Mouse (Mus musculus) T-cell, adult 2 months (primary cell): ENCODE measurements around the gene Cage1.

ENCODE experiments used
- DNase-seq: peaks from one replicate; pipeline ENCODE4 v3.0.0; 2022; ENCODE audit warnings: low spot score

The Cage1 gene

DNA sequence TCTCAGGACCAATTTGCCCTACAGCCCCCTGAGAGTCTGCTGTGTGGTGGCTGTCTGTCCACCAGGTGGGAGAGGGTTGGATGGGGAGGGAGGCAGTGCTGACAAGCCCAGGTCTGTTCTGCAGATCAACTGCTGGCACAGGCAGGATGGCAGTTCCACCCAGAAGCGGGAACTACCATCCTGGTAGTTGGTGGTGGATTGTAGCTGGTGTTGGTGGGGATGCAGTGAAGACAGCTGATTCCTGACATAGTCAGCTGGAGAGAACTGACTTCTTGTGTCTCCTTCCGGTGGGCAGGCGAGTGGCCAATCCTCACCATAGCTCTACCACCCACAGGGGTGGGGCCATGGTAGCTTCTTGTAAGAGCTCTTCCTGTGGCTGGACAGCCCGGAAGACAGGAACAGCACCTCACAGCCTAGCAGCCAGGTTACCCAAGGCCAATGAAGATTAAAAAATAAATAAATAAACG lies 26.4 kb downstream of the Cage1 start:
- DNase-seq: peak; percentile 45

DNA sequence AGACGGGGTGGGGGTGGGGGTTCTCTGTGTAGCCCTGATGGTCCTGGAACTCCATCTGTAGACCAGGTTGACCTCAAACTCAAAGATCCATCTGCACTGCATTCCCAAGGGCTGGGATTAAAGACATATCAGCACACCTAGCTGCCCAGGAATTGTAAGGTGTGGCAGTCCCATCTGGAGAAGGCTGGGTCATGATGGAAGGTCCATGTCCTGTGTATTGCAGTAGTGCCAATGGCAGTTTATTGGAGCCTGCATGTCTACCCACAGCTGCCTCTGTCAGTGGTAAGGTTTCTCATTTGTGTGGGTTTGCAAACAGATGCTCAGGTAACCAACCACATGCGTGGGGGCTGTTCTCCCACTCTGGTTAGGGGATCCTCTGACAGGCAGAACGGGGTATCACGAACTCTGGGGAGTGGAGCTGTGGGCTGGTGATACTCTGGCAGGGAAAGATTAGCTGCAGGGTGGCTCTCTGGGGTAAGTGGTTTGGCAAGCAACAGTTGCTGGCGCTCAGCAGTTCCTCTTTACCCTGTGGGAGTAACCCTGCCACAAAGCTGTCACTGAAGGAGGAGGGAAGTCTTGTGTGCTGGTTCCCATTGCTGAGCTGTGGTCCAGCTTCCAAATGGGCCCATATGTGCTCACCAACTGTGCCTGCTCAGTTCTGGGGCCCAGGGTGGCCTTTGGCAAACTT lies 27.0 kb downstream of the Cage1 start:
- DNase-seq: no peak

DNA sequence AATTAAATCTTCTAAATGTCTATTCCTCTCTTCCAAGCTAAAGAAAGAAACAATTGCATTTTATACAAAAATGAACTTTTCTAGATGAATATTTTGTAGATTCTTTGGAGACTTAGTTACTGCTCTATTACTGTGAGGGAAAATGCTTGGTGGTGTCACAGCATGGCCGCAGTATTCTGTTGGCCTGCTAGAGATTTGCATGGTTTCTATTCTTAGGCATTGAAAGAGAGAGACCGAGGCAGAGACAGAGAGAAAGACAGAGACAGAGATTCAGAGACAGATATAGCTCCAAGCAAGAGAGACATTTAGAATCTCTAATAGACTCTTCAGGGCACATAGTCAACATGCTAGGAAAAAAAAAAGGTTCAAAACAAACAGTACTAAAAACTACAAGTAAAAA lies 28.9 kb downstream of the Cage1 start:
- no peak for DNase-seq

DNA sequence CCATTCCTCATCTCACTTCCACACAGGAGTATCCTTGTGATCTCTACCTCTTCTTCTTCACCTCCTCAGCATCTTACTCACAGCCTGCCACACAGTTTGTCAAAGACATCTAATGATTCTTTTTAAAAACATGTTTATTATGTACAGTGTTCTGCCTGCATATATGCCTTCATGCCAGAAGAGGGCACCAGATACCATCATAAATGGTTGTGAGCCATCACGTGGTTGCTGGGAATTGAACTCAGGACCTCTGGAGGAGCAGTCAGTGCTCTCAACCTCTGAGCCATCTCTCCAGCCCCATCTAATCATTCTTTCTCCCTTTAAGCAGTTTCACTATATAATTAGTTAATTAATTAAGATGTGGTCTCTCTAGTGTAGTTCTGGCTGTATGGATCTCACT lies 34.4 kb downstream of the Cage1 start:
- DNase-seq: no peak

DNA sequence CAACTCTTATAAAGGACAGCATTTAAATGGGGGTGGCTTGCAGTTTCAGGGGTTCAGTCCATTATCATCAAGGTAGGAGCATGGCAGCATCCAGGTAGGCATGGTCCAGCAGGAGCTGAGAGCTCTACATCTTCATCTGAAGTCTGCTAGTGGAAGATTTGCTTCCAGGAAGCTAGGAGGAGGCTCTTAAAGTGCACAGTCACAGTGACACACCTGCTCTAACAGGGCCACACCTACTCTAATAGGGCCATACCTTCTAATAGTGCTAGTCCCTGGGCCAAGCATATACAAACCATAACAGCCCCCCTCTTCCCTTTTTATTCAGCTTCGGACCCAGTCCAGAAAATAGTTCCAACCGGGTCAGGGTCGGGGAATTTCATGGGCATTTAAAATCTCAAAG lies 37.2 kb downstream of the Cage1 start:
- DNase-seq: no peak

DNA sequence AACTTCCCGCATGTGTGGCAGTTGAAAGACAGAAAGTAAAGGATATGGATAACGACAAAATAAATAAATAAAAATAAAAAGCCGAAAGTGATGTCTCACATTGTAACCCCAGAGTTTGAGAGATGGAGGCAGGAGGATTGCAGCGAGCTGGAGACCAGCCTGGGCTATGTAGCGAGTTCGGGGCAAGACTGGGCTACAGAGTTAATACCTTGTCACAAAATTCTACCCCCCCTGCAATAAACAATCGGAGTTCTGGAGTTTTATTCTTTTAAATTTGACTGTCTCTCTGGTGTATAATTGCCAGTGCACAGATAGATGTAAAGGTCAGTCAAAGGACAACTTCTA lies 42.5 kb downstream of the Cage1 start:
- DNase-seq: no peak

DNA sequence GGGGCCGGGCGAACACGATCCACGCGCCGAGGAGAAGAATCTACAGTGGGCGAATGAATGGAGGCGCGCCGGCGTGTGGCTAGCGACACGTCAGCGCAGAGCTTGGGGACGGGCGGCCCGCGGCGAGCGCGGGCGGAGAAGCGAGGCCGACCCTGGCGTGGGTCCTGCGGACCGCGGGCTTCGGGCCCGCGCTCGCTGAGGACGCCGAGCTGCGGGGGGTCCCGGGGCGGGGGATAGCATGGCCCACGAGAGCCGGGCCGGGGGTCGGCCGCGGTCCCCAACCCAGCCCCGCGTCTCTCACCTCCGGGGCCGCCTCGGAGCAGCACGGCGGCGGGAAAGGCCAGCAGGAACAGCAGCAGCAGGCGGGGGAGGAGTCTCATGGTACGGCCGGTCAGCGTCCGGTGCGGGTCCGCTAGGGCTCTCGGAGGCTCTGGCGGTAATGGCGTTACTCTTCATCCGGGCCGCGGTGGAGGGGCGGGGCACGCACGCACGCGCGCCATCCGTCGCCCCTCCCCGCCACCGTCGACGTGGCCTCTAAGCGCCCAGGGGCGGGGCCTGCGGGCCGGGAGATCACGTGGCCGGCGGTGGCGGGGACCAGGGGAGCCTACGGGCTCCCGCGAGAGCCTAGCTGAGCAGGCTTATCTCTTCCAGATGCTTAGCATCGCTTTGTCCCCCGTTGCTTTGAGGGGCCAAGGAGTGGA lies 43.0 kb downstream of the Cage1 start, which contains the start of gene Ssr1:
Gene Ssr1, minus strand, starts transcription at position 514 of the 701 bp plus-strand sequence.
- peak; percentile 95 for DNase-seq

DNA sequence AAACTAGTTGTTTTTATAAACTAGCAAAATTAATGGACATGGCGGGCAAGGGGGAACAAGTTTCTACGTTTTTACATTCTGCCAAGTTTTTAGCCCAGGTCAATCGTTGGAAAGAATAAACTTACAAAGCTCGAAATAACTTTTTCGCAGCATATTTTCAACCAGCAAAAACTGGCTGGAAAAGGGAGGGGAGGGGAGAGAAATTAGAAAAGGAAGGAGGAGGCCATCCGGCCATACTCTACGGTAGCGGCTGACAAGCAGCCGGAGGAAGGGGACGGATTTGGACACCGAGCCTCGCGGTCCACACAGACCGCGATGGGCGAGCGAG lies 43.5 kb downstream of the Cage1 start:
- peak; percentile 13 for DNase-seq

DNA sequence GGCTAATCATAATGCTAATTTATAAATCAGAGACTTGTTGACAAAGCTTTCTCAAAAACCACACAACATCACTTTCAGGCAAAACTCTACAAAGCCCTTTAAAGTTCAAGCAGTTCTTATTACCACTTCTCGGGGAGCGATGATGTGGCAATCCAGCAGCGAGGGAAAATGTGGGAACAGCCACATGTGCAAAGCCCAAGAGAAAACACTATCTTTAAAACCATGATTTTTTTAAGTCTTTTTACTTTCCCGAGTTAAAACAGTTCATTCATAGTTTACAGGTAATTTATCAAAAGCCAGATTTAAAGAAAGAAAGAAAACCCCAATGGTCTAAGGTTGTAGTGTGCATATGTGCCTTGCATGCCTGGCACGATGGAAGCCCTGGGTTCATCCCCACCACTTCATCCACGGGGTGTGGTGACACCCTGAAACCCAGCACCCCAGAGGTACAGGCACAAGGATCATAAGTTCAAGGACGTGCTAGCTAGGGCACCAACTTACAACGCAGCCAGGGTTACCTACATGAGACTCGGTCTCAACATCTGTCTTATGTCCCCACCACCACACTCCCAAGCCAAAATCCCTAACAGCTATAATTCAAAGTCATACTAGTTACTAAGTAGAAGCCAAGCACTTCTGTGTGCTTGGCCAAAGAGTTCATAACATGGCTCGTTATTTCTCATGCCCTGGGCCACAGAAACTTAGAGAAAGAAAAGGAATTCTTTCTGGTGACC lies 44.1 kb downstream of the Cage1 start:
- DNase-seq: no peak

DNA sequence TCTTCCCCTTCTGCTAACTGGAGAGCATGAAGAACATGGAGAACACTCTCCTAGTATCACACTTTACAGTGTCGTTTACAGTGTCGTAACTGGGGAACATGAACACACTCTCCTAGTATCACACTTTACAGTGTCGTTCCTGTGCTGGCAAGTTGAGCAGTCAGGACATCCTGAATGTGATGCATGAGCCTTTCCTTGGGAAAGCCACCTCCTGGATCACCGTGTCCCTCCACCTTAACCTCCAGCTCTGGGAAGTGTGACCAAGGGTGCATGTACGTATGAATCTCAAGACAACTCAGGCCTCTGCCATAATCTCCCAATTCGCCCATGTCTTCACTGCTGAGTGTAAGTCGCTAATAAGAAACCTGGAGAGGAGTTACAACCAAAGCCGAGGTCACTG lies 47.2 kb downstream of the Cage1 start:
- no peak for DNase-seq

DNA sequence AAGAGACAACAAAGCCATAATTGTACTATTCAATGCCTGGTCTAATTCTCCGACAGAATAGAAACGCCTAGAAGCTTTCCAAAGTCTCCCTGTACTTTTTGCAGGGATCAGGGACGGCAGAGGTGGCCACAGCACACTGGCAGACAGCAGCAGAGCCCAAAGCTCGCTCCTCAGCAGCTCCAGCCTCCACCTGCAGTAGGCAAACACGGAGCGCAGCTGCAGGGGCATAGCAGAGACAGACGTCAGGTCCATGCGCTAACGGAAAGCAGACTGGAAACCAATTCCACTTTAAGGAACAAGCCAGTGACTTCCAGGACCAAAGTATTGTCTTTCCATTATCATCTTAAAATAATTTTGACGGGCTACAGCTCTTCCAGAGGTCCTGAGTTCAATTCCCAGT lies 50.7 kb downstream of the Cage1 start:
- no peak for DNase-seq

DNA sequence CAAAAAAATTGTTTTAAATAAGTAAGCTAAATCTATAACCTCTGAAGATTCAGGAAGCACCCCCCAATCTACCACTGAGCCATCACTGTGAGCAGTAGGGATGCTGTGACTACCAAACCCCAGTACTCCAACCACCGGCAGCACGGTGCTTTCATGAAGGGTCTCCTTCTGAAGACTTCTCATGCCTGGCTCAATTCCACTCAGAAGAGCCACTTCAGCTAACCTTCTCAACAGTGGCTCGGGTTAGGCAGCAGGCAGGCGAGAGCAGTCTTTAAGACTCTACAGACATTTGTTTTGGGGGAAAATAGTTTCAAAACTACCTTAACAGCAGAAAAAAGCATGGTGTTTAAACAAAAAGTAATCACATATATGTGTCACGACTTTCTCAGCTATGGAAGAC lies 55.8 kb downstream of the Cage1 start:
- DNase-seq: no peak

DNA sequence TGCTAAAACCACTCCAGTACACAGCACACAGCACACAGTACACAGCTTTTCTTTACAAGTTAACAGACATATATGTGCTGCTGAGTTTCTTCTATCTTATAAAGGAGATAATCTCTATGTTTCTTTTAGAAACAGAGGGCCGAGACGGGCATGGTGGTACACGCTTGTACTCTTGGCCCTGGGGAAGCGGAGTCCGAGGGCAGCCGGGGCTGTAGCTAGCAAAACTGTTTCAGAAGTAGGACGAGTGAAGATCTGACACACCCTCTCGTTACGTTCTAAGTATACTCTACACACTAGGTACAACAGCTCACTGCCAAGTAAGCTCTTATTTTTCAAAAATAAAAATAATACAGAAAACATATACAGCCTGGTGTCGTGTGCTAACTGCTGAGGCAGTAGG lies 56.5 kb downstream of the Cage1 start:
- DNase-seq: no peak

DNA sequence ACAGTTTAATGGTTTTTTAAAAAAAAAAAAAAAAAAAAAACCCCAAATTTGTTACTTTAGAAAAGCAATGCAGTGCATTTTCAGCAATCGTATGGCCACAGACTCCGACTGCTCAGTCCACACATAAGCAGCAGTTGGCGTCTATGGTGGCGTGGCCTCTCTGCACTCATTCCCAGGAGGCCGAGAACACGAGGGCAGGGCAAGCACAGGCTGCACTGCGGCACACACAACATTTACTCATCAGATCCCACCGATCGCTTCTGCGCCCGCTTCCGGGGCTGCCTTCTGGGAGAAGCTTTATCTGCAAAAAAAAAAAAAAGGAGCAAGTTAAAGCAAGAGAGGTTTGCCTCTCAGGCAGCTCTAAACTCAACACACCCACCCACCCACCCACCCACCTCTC lies 57.4 kb downstream of the Cage1 start:
- no peak for DNase-seq

DNA sequence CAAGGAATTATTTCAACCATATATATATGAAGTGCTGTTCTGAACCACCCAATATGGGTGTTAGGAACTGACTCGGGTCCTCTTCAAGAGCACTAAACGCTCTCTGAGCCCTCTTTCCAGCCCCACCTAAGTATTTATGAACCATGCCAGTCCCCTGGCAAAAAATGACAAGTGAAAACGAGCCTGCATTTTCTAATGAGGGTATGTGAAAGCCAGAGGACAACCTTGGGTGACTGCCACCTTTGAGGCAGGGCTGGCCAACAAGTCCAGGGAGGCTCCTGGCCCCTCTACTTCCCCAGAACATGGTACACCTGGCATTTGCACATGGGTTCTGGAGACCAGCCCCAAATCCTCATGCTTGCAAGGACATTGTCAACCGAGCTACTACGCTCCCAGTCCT lies 62.1 kb downstream of the Cage1 start:
- no peak for DNase-seq

DNA sequence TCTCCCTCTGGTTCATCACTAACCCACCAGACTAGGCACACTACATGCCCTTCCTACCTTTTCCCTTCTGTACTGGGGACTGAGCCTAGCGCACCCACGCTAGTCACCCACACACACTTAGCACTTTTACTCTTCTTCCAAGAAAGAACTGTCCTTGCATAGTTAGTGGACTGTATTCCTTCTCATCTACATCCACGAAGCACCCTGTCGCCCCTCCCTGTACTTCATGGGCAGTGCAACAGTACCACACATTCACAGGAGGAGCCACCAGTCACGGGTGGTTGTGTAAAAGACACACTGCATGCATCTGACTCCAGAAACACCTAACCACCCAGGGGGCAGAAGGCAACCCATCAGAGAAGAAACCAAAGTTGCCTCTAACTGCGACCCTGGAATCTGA lies 62.8 kb downstream of the Cage1 start:
- DNase-seq: no peak

DNA sequence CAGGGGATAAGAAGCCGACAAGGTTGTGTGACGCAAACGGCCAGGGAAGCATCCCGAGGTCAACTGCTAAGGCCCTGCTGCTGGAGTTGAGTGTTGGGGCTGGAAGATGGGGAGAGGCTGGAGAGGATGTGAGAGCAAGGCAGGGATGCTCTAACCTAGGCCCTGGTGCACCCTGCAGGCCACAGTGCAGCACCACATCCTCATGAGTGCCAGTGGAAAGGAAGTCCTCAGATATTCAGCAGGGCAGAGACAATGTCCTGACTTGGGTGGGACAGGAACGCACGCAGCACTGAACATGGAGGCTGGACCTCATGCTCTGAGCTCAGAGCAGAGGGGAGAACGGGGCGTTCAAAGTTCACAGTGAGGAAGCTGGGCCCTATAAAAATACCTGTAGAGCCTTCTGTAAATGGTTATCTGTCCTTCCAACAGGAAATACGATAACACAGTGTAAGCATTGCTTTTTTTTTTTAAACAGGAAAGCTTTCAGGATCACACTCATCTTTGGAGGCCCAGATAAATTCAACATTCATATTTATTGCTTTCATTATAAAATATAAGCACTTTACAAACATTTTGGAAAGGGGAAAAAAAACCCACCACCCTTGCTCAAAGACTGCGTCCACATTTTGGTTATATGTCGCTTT lies 65.9 kb downstream of the Cage1 start:
- no peak for DNase-seq

DNA sequence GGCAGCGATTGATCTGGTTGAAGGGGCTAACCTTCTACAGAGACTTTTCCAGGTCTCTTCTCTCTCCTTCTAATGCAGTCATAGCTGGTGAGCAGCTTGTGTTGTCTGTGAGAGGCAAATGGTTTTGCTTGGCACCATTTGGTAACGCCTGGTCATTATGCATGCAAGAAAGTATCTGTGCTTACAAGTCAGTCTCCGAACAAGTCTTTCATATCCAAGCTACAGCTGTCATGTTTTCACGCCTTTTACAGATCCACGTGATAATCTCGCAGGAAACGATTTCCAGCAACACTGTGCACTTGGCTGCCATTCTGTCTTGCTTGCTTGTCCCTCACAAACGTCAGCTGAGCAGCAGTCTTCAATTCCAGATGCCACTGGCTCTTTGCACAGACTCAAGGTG lies 66.9 kb downstream of the Cage1 start:
- no peak for DNase-seq

DNA sequence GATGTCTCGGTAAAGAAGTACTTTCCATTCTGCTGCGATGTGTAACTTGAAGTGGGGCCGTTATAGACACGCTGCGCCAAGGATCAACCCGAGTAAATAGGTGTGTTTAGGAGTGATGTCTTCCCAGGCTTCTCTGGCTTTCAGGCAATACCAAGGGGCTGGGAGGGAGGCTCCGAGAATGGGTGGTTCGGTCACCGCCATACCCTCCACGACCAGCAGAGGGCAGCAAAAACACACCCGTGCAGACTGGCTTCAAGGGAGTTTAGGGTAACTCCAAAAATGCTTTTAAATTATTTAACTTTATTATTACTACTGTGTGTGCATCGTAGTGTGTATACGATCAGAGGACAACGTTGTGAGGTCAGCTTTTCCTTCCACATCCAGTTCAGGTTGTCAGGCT lies 67.5 kb downstream of the Cage1 start:
- DNase-seq: peak; percentile 75

DNA sequence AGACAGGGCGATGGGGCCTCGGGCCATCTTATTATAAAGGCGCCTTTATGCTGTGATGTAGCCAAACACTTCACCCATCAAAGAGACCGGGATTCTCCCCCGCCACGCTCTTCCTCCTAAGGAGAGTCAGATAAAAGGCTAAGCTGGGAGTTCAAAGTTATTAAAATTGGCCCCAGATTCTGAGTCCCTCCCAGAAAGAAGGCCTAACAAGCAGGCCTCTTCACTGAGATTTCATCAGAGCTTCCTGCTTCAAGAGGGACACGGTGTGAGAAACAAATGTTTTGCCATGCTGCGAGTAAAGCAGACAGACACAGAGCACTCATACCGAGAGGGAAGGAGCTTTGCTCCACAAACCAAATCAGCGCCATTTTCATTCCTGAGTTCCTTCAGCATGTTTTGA lies 69.3 kb downstream of the Cage1 start:
- no peak for DNase-seq

DNA sequence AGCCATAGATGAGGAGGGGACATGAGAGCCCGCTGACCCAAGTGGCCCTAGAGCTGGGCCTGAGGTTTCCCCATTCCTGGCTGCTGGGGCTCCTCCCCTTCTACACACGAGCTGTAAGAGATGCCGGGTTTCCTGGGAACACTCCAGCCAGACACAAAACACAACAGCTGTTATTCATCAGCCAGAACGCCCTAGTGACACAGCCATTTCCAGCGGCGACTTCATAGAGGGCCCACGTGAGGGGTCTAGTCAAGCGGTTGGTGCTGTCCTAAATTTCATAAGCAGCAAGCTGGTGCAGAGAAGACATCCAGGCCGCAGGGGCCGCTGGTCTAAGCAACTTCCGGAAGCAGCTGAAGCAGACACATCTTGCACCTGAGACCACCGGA lies 69.8 kb downstream of the Cage1 start:
- DNase-seq: no peak

DNA sequence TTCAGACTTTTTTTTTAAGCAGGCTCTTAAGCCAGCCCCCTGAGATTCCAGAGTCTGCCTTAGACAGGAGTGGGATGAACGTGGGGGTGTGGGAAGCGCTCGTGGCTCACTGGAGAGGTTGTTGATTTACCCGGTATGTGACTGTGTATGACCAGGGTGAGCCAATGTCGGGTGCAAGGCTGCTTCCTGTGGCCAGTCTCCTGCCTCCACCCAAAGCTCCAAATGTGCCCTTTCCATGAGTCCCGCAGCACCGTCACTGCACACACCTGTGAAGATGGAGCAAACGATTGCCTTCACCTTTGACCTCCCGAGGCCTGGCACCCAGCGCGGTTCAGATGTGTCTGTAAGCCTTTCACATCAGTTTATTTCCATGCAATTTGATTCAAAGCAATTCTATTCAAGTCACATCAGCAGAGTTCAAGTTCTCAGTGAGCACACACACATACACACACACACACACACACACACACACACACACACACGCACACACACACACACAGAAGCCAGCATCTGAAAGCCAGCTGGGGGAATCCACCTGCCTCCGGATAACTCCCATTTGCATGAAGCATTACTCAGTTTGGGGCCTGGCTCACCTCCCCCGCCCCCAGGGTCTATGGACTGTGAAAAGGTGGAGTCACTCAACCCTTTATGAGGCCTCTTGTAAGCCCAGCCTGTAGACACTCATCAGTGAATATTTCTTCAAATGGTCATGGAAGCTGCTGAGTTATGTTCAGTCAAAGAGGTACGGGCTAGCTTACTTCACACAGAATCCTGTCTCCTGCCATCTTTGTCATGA lies 70.4 kb downstream of the Cage1 start:
- no peak for DNase-seq
